Mouse (Mus musculus) neutrophil, adult 5-6 weeks (primary cell): ENCODE measurements around the gene Itk. TPM values are rescaled to one million over a fixed set of nuclear protein-coding genes. Genes with fewer than 3 reads are reported as not detected.

Experiments used
- ATAC-seq: fragments of 151-379, 151-347 bp; 2 replicates; pipeline ENCODE4 v1.8.0; 2017; ENCODE audit warnings: mild to moderate bottlenecking, moderate TSS enrichment; ENCODE audit not compliant: insufficient number of reproducible peaks, poor library complexity, low FRiP score, severe bottlenecking; ENCODE audit errors: extremely low read depth
- total RNA-seq: library from RNA; stranded (forward); fragments of 200-1000 nt; gene quantifications from 2 replicates; pipeline ENCODE4 v1.2.3, GENCODE M21; 2017

The Itk gene
- total RNA-seq, 1 experiment from 2014 or later, result 28.7 TPM

- ATAC-seq, result no peak
Observed at GRCm38 (mm10) chr11:46294390-46294789, 94.9 kb downstream of the Itk start.

GRCm38 (mm10) chr11:46293491-46293890 is 95.8 kb downstream of the Itk start:
- no peak for ATAC-seq

DNA sequence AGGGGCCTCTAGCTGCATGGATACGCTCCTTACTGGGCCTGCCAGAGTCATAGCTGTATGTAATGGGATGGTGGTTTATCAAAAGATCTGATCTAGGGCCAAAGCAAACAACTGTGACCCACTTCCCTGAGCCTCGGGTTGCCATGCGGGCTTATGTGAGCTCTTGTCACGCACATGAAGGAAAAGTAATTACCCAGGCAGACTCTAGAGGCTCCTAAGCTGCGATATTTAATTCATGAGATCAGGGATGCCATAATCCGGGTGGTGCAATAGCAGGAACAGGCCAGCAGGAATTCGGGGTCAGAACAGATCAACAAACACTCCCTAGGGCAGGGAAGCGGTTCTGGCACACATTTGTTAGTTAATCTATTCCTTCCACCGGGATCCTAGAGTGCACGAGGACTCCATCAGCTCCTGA is 98.3 kb downstream of the Itk start:
- no peak for ATAC-seq

- ATAC-seq, result no peak
Observed at GRCm38 (mm10) chr11:46289561-46289960, 99.8 kb downstream of the Itk start.

DNA sequence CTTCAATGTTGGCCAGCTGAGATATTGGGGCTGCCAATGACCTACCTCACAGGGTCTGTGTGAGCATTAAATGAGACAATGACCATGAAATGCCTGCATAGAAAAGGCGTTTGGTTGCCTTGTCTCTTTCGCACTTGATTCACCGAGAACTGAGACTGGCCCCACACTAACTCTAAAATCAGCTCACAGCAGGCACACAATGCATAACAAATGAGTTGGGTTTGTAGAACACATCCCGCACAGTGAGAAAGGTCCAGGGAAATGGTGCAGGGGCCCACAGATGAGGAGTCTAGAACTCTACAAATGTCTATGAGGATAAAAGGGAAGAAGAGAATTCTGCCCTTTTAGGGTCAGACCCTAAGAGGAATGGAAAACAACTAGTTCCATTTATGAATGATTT is 100.3 kb downstream of the Itk start:
- ATAC-seq, result no peak

GRCm38 (mm10) chr11:46288091-46288490 is 101.2 kb downstream of the Itk start:
- ATAC-seq, result no peak

- peak; percentile 81 for ATAC-seq
Observed at GRCm38 (mm10) chr11:46286803-46287202, 102.5 kb downstream of the Itk start.

DNA sequence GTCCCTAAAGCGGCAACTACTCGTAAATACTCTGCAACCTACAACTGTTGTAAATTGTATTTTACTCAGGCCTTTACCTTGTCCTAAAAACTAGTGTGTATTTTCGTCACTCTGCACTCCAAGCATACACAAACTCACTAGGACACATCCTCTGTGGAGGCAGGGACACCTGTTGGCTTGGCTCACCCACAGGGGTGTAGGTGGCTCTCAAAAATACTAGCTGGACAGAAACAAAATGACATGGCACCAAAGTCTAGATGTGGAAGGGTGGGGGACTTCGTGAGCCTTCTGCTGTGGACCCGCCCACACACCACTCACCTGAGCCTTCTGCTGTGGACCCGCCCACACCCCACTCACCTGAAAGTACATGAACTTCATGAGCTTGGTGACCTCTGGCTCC is 105.5 kb downstream of the Itk start:
- ATAC-seq, result no peak

DNA sequence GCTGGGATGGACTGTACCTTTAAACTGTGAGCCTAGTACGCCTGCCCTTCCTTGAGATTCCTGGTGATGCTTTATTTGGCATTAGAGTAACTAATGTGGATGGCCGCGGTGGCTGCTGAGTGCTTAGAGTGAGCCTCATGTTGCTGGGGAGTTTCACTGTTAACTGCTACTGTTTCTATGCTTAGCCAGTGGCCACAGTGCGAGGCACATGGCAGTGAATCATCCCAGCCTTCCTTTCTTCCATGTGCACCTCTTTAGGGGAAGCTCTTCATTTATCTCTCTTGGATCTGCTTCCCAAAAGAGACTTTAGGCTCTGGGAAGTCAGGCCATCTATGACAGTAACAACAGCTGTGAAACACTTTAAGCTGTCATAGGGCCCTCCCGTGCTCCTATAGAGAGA is 106.7 kb downstream of the Itk start:
- ATAC-seq, result no peak

DNA sequence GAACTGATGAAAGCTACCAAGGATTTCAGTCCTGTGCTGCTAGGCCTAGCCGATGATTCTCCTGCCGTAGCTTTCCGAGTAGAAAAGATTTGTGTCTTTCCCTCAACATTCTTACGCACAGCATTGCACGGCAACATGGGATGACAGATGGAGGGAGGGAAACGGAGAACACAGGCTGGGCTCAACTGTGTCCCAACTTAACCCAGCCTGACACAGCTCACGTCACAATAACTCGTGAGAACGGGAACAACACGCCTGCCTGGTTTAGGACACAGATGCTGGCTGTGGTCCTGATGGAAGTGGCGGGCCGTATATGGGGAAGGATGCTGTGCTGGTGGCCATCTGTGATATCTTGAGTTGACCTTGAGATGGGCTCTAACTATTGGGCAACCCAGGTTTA is 110.6 kb downstream of the Itk start:
- ATAC-seq, result no peak

DNA sequence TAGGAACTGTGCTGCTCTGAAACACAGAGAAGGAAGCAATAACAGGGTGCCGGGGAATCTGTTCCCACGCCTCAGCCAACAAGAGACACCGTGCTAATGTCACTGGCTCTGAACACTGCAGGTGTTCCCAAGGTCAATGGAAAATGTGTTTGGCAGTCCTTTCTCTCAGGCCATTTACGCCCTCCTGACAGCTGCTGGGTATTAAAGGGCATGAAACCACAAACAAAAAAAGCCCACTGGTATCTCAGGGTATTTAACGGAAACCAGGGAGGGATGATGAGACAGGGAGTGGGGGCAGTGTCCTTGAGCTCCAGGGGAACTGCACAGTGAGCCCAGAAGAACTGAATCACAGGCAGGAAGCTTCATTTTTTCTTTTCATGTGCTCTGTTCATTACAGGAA is 111.2 kb downstream of the Itk start:
- no peak for ATAC-seq

DNA sequence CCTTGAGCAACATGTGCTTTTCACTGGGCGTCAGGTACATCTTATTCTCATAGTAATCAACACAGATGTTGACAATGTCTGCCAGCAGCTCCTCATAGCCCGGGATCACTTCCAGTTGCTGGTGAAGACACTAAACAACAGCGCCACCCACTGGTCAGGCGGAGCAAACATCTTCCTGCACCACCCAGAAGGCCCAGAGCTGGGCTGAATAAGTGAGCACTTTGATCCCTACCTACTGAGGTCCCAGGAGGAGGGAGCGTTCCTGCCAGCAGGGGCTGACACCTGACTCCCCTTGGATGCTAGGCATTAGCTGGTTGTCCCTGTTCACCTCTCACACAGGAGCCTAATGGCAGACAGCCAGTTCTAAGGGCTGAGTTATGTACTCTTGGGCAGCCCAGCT is 112.5 kb downstream of the Itk start:
- peak; percentile 8; the same call in 1 of the 2 replicates for ATAC-seq

- no peak for ATAC-seq
Observed at GRCm38 (mm10) chr11:46276168-46276567, 113.1 kb downstream of the Itk start.

DNA sequence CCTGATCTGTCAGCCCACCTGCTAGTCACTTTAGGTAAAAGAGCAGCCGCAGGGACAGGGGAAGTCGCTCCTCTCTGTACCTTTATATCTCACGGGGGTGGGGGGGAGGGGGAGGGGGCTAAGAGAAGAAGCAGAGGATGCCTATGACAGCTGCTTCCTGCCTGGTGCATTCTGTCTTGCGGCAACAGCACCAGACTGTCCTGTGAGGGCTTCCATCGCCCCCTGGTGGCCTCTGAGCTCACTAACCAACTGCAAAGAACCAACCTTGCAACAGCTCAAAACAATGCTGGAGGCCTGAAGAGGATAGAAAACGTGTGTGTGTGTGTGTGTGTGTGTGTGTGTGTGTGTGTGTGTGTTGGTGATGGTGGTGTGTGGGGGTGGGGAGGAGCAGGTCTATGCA is 114.0 kb downstream of the Itk start:
- peak; percentile 85 for ATAC-seq

Other genes with a start within 250 kb of the Itk start
- 0.12 TPM in 1 of 2 replicates, not detected in the other for gene Nipal4, start 223.0 kb downstream of the Itk start, total RNA-seq
- 0.35 and 0.37 TPM in 2 replicates for gene Fndc9, start 154.0 kb downstream of the Itk start, total RNA-seq
- gene Cyfip2, start 76.7 kb downstream of the Itk start, total RNA-seq, result 113 and 121 TPM in 2 replicates
- gene Fam71b, start 7.0 kb upstream of the Itk start, total RNA-seq, result 1.1 TPM in 1 of 2 replicates, not detected in the other
- gene Med7, start 47.4 kb upstream of the Itk start, total RNA-seq, result 35.0 and 43.6 TPM in 2 replicates
- gene Havcr2, start 65.4 kb upstream of the Itk start, total RNA-seq, result 1.5 and 2.1 TPM in 2 replicates
- not detected in 2 replicates for gene Gm12169, start 134.7 kb upstream of the Itk start, total RNA-seq
- not detected in 2 replicates for gene BC053393, start 182.0 kb upstream of the Itk start, total RNA-seq
- not detected in 2 replicates for gene Dppa1, start 239.7 kb upstream of the Itk start, total RNA-seq